ENCODE assay signal across 20 mouse cellular contexts in genomic region chr1:182878719-182879118, GRCm38 (mm10).
DNase-seq lines count a peak whose midpoint lies in the region; ATAC-seq and TF ChIP-seq lines count a peak whose summit lies in the region.
"Had no signal": no experiment of that assay in that cellular context is flagged by ENCODE, and none has a peak within 500 bp of the region (broad histone marks: within the 10 kb centered on the region; RNA-seq: fewer than 3 reads in every experiment).

No protein-coding gene starts in this region.

- H3K27me3 ChIP-seq in heart, embryonic 10.5 days (ENCODE audit: insufficient read depth, poor library complexity, severe bottlenecking), result no peaks in the 10 kb centered on the region
- no peaks in the 10 kb centered on the region for H3K27me3 ChIP-seq in Patski
- H3K27me3 ChIP-seq: CH12.LX; embryonic facial prominence, embryonic 13.5 days; forebrain, embryonic 13.5 days; hindbrain, embryonic 15.5 days had no signal

- in situ Hi-C loops in Patski (cut with MboI; ENCODE audit: low pct_unique_long_range_greater_than_20kb), result no loop called here

- WGBS in heart, embryonic 10.5 days, result 74% methylated on average over 4 of the region's 4 CpGs

- no peak for ATAC-seq in Patski
- ATAC-seq: forebrain, embryonic 13.5 days; forebrain, postnatal 0 days; intestine, embryonic 16.5 days had no signal

- CTCF ChIA-PET in Patski (lab: Charles Lee), result interaction anchor here (1.9 kb wide), 1 partner anchor 10 kb away, joined by 6 read pairs; no protein-coding TSS in a partner anchor

- DNase-seq in adrenal gland, adult 2 months, result peak; percentile 23
- no peak for DNase-seq in adrenal gland, adult 8-10 months
- DNase-seq in heart, embryonic 10.5 days (ENCODE audit: low spot score), result no peak
- no peak for DNase-seq in heart, postnatal 25 days (ENCODE audit: low spot score)
- peak; percentile 17 for DNase-seq in Patski (ENCODE audit: low read depth, low spot score)
- DNase-seq in left cerebral cortex, adult 8-10 months (ENCODE audit: low spot score in 2 of 2), result no peak
- no peak for DNase-seq in testis, postnatal 14 days (ENCODE audit: low spot score)
- DNase-seq: adrenal gland, postnatal 14 days; cerebellum, adult 11-12 months; cerebellum, adult 9-10 months; cerebellum, postnatal 25 days; forebrain, postnatal 0 days; gastrocnemius, postnatal 14 days; heart, postnatal 14 days; kidney, adult 2 months had no signal

- POLR2A ChIA-PET in Patski (lab: Charles Lee), result no interaction called here

- peak overlapping the region; percentile 13; the same call in 1 of the 2 replicates for H3K27ac ChIP-seq in heart, embryonic 10.5 days
- H3K27ac ChIP-seq: embryonic facial prominence, embryonic 13.5 days; forebrain, embryonic 13.5 days; hindbrain, embryonic 15.5 days had no signal

- TF ChIP-seq CTCF in Patski (IDR thresholded peaks at IDR 0.05), result no peak

- peaks cover 15% of the 10 kb centered on the region for H3K4me1 ChIP-seq in heart, embryonic 10.5 days
- H3K4me1 ChIP-seq: embryonic facial prominence, embryonic 13.5 days; forebrain, embryonic 13.5 days had no signal

- H3K4me3 ChIP-seq in heart, embryonic 10.5 days, result no peak overlapping the region
- H3K4me3 ChIP-seq: embryonic facial prominence, embryonic 13.5 days; forebrain, embryonic 13.5 days; hindbrain, embryonic 15.5 days had no signal

- no peaks in the 10 kb centered on the region for H3K9me3 ChIP-seq in heart, embryonic 10.5 days
- H3K9me3 ChIP-seq: embryonic facial prominence, embryonic 13.5 days; hindbrain, embryonic 15.5 days had no signal

- no peaks in the 10 kb centered on the region for H3K36me3 ChIP-seq in heart, embryonic 10.5 days

- intact Hi-C loops in heart, postnatal 25 days (cut with DNase I), result no loop called here

Comparison
In these comparisons a context has a peak if more than half of its experiments do, and no peak if none do; other contexts are left out.
1. DNase-seq: peak in adrenal gland, adult 2 months (single experiment) and Patski (single experiment); none in adrenal gland, adult 8-10 months (single experiment), heart, embryonic 10.5 days (single experiment), heart, postnatal 25 days (single experiment), left cerebral cortex, adult 8-10 months (0 of 2) and testis, postnatal 14 days (single experiment).